Mouse (Mus musculus) kidney, postnatal 25 days (tissue): ENCODE measurements around the gene Ano10.
"Not testable (repeated sequence)": the region's sequence is repeated elsewhere in the genome, so short reads cannot be mapped to it uniquely, and the experiment has no call there.

ENCODE experiments used
- DNase-seq, 2 experiments: peaks; one replicate each; pipeline ENCODE4 v3.0.0; 2021; ENCODE audit warnings: mixed read lengths in 2 of 2

Gene Ano10

GRCm38 (mm10) chr9:122195042-122195682, 99.1 kb downstream of the Ano10 start:
- peak; percentile 73 to 80 for DNase-seq

- DNase-seq, result no peak
These were observed 100.4 kb downstream of the Ano10 start for GRCm38 (mm10) chr9:122193823-122194222.

DNA sequence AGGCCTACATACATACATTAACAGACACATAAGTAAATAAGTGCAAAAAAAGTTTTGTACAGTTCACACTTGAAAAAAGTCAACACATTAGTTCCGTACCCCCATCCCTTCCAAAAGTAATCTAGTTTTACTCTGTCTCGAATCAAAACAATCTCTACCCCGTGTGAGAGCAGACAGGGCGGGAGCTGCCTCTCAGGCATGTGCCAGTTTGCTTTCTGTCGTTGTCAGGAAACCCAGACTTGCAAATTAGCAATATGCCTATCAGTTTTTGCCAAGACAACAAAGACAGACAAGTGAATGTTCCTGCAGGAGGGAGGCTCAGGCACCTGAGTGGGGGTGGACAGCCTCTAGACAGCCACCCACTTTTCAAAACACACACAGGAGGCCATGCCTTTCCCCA, 100.9 kb downstream of the Ano10 start:
- DNase-seq, result no peak

- DNase-seq, result no peak
These were observed 105.5 kb downstream of the Ano10 start for GRCm38 (mm10) chr9:122188724-122189123.

DNA sequence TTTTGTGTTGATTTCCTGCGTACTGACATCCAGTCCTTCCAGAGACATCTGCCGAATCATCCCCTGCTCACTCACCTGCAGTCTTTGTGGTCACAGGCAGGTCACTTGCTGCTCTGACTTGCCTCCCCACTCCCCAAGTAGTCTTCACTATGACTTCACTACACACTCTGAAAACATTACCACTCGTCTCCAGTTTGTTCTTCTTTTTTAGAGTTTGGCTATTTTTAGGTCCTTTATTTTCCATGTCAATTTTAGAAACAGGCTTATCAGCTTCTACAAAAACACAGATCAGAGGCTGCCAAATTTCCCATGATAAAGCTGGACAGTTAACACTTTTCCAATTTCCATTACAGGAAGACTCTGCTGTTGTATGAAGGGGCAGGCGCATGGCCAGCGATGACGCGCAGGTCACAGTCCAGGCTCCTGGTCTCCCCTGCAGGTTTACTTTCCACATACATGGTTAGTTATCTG, 106.7 kb downstream of the Ano10 start:
- DNase-seq, result no peak

DNA sequence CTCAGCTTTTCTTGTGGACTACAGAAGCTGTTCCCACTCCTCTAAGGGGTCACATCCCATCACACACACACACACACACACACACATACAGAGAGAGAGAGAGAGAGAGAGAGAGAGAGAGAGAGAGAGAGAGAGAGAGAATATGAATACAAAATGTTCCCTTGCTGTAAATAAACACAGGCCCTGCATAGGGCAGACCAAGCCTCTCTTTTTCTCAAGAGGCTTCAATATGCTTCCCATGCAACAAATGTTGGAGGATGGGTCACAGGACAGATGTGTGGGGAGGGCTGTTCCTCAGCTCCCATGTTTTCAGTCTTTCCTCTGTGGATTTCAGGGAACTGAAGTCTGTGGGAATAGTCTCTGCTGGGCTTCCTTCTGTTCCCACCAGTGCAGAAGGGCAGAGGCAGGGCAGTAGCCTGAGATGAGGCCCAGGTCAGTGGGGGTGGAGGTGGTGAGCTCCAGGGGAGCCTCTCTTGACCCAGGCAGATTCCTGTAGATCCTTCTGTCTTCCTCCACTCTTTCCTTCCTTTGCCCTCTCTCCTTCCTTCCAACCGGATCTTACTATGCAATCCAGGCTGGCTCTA, 107.5 kb downstream of the Ano10 start:
- DNase-seq, result no peak

DNA sequence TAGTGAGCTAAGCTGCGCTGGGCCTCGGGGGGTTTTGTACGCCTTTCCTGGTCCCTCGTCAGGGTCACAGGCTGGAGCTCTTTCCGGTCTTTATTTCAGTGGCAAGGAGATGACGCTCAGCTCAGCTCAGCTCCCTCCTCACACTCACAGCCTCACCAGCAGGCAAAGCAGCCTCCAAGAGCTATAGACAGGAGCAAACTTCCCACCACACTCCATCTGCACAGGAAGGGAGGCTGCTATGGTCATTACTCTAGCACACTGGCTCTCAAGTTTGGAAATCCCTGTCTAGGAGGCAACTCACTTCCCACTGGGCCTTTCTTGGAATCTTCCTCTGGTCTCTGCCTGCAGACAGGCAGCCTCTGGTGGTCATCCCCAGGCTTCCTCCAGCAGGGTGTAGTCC, 108.3 kb downstream of the Ano10 start:
- no peak for DNase-seq

- DNase-seq, result peak; percentile 88 to 94
These were observed 109.2 kb downstream of the Ano10 start for GRCm38 (mm10) chr9:122185061-122185460.

- DNase-seq, result no peak
These were observed 109.9 kb downstream of the Ano10 start for GRCm38 (mm10) chr9:122184329-122184728.

GRCm38 (mm10) chr9:122183074-122183473, 111.1 kb downstream of the Ano10 start:
- DNase-seq, result no peak

GRCm38 (mm10) chr9:122180105-122180504, 114.1 kb downstream of the Ano10 start:
- no peak for DNase-seq

- DNase-seq, result no peak
These were observed 115.8 kb downstream of the Ano10 start for GRCm38 (mm10) chr9:122178427-122178826.

GRCm38 (mm10) chr9:122177256-122178220, 116.7 kb downstream of the Ano10 start:
- peak; percentile 61 to 62 for DNase-seq

DNA sequence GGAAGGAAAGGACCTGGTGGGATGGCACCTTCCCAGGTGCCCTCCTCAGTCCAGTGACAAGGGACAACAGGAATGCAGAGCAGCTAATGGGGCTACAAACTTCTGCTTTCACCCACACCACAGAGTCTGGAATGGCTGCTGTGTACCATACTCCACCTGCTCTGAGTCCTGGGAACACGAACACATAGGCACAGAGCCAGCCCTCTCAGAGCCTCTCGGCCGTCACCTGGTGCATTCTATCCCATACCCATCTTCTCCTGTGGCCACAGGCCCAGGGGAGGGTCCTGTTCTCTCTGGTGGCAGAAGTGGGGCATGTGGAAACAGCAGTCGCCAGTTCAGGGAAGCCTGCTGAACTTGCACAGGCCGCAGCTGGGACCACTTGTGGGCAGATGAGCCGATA, 119.5 kb downstream of the Ano10 start:
- no peak for DNase-seq

DNA sequence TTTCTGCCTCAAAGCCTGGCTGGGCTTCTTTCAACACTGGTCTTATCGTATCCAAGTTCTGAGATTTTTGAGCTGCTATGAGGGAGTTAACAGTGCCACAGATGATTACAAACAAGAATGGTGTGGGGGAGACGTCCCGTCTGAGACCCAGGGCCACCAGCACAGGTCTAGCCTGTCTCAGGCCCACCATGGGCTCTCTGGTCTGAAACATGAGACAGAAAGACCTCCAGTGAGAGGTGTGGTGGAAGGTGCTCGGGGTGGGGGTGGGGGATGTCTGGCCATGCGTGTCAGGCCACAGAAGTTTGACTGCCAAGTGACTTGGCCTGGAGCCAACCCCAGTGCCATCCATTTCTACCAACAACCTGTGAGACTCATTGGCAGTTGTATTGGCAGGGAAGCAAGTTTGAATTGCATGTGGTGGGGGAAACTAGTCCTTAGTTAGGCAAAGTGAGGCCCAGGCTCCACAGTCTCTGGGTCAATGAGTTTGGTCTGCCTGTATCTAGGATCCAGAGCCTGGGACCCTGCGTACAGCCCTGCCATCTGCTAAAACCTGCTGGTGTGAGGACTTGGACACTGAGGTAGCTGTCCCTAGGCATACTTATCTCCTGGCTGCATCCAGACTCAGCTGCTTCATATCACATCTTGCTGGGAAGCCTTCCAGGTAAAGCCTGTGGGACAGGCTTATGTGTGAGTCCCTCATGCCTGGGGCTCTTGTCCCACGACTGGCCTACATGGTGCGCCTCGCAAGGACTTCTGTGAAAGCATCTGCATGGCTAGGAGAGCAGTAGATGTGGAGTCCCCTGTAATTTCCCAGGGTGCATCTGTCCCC, 120.6 kb downstream of the Ano10 start:
- peak; percentile 80 to 87 for DNase-seq

- DNase-seq, result no peak
These were observed 121.5 kb downstream of the Ano10 start for GRCm38 (mm10) chr9:122172612-122173186.

- DNase-seq, result peak in 1 of 2 experiments; percentile 58
These were observed 124.3 kb downstream of the Ano10 start for GRCm38 (mm10) chr9:122169901-122170300.

DNA sequence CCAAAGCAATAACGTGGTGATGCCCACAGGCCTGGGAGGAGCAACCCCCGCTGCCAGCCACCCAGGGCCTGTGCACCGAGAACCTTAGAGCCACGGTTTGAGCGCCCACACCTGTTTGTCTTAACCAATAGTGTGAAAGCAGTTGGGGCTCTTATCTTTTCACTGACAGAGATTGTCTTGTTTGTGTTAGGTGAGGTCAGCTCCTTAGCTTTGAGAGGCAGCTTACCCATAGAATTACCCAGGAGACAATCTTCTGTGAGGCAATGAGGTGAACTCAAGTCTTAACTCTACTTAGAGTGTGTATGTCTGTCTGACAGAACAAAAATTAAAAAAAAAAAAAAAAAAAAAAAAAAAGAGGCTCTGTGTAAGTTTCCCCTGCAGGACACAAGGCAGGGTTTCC, 126.5 kb downstream of the Ano10 start:
- DNase-seq, result not testable (repeated sequence)

DNA sequence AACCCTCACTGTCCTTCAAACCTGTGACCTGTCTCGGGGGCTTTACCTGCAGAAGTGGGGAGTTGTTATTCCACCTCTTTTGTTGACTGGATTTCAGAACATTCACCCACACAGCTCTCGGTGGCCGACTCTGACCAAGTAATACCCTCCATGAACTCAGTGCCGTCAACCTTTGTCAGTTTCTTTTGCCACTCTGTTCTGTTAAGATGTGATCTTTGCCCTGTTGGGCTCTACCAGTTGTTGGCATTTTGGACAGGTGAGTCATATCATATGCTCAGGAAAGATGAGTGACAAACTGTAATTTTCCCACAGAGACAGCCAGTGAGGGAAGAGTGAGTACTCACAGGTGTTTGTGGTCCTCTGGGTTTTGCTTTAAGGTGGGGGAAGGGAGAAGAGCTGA, 129.7 kb downstream of the Ano10 start:
- no peak for DNase-seq

DNA sequence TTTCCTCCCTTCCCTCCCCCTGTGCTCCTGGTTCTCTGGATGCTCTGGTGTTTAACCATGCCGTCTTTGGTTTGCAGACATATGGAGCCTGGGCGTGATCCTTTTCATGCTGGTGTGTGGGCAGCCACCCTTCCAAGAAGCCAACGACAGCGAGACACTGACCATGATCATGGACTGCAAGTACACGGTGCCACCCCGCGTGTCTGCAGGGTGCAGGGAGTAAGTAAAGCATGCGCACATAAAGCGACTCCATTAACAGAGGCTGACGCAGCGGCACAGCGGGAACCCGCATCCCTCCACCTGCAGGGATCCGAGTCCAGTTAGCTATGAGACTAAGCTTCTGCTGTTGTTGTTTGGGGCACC, 137.2 kb downstream of the Ano10 start:
- DNase-seq, result peak in 1 of 2 experiments; percentile 40

- DNase-seq, result peak in 1 of 2 experiments; percentile 30
These were observed 137.7 kb downstream of the Ano10 start for GRCm38 (mm10) chr9:122156389-122157078.

DNA sequence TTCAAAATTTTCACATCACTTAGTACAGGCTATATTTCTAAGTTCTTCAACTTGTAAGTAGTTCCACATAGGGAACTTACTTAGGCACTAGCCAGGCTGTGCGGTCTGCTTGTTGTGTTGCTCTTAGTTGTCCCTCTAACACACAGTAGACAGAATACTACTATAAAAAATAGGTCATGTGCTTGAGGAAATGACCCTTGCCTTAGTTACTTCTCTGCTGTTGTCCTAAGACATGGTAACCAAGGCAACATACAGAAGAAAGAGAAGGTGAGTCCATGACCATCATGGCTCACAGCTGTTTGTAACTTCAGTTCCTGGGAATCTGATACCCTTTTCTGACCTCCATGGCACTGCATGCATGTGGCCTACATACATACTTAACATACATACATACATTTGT, 139.0 kb downstream of the Ano10 start:
- peak in 1 of 2 experiments; percentile 16 for DNase-seq
